Mouse (Mus musculus) adipose tissue, adult 10 weeks (tissue): ENCODE measurements around the gene Sprr2f. TPM values are rescaled to one million over a fixed set of nuclear protein-coding genes. Genes with fewer than 3 reads are reported as not detected.

Experiments
- polyA plus RNA-seq: library from polyadenylated mRNA; stranded (reverse); fragments of 350-450 nt; fragmentation: Illumina TruSeq; extraction: RNeasy Lipid Tissue Mini Kit (QIAGEN cat#74804); gene quantifications from one replicate; pipeline ENCODE4 v1.2.3, GENCODE M21; 2014; ENCODE audit warnings: low read depth, low replicate concordance

Sprr2f gene
- polyA plus RNA-seq, result not detected

DNA sequence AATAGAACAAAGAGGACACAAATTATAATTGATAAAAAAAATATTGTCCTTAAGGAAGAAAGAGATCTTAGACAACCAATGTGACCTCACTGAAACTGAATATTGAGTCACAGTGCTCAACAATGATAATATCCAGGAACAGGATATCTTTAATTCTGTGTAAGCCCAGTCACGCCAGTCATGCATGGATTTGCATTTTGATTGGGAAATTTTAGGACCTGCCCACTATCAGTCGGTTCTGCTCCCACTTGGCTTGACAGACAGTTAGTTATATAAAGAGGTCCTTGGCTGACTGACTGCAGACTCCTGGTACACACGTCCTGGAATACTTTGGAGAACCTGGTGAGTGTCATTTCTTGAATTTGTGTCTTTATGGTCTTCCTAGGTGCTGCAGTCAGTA is at the start of gene Sprr2f:
Gene Sprr2f, plus strand, starts transcription at position 301 of the 400 bp plus-strand sequence.

DNA sequence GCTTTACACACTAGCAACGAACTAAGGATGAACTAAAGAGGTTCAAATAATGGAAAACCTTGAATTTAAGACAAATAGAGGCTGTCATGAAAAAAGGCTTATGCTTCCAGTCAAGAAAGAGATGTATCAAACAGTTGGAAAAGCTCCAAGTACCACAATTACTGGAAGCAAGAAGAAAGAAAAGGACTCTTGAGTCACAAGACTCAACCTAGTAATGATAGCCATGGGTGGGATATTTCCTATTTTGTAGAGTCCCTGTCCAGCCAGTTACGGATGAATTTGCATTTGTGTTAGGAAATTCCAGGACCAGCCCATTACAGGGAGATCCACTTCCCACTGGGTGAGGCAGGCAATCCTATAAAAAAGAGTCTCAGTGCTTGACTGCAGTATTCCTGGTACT is 48.7 kb upstream of the Sprr2f start, which contains the start of gene Sprr2b:
Gene Sprr2b, plus strand, starts transcription at position 301 of the 400 bp plus-strand sequence.

DNA sequence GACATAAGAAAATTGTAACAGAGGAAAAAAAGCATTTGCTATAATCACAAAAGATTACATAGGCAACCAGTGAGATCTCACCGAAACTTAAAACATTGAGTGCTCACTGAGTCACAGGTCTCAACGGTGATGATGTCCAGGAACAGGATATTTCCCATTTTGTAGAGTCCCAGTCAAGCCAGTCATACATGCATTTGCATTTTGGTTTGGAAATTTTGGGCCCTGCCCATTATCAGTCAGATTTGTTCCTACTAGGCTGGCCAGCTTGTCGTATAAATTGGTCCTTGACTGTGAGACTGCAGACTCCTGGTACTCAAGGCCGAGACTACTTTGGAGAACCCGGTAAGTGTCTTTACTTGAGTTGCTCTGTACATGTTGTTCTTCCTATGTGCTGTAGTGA is 26.1 kb upstream of the Sprr2f start, which contains the start of gene Sprr2d:
Gene Sprr2d, plus strand, starts transcription at position 301 of the 400 bp plus-strand sequence.

DNA sequence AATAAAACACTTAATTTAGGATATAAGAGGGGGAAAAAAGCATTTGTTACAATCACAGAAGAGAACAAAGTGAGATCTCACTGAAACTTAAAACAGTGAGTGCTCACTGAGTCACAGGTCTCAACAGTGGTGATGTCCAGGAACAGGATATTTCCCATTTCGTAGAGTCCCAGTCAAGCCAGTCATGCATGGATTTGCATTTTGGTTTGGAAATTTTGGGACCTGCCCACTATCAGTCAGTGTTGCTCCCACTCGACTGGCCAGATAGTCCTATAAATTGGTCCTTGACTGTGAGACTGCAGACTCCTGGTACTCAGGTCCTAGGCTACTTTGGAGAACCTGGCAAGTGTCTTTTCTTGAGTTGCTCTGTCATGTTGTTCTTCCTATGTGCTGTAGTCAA is 13.1 kb upstream of the Sprr2f start, which contains the start of gene Sprr2e:
Gene Sprr2e, plus strand, starts transcription at position 301 of the 400 bp plus-strand sequence.

DNA sequence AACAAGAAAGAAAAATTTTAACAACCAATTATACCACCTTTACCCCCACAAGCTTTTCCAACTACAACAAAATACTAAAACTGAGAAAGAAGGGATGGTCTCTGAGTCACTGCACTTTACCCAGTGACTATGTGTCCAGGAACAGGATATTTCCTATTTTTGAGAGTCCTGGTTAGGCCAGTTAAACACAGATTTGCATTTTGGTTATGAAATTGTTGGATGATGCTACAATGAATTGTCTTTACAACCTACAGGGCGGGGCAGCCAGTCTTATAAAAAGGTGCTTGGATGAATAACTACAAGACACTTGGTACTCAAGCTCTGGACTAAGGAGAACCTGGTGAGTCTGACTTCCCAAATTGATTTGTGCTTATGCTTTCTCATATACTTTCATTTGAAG is 20.4 kb downstream of the Sprr2f start, which contains the start of gene Sprr2h:
Gene Sprr2h, plus strand, starts transcription at position 301 of the 400 bp plus-strand sequence.

DNA sequence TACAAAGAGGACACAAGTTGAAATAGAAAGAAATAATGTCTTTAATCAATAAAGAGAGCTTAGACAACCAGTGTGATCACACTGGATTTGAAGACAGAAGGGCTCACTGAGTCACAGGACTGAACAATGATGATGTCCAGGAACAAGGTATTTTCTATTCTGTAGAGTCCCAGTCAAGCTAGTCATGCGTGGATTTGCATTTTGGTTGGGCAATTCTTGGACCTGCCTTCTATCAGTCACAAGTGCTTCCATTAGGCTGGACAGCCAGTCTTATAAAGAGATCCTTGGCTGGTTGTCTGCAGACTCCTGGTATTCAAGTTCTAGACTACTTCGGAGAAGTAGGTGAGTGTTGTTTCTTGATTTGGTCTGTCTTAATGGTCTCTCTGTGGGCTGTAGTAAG is 42.7 kb downstream of the Sprr2f start, which contains the start of gene Sprr2i:
Gene Sprr2i, plus strand, starts transcription at position 301 of the 400 bp plus-strand sequence.

Other genes with a start within 250 kb of the Sprr2f start
- gene Prr9, start 241.2 kb upstream of the Sprr2f start, polyA plus RNA-seq, result not detected
- gene Lelp1, start 222.4 kb upstream of the Sprr2f start, polyA plus RNA-seq, result 22.1 TPM
- gene Sprr2a1, start 149.4 kb upstream of the Sprr2f start, polyA plus RNA-seq, result not detected
- 0.83 TPM for gene Sprr2a2, start 149.3 kb upstream of the Sprr2f start, polyA plus RNA-seq
- gene Sprr2a3, start 79.8 kb upstream of the Sprr2f start, polyA plus RNA-seq, result not detected
- gene Sprr2b, start 48.6 kb upstream of the Sprr2f start, polyA plus RNA-seq, result not detected
- gene Sprr2d, start 26.0 kb upstream of the Sprr2f start, polyA plus RNA-seq, result not detected
- gene Sprr2e, start 13.0 kb upstream of the Sprr2f start, polyA plus RNA-seq, result not detected
- not detected for gene Sprr2h, start 20.5 kb downstream of the Sprr2f start, polyA plus RNA-seq
- gene Sprr2i, start 42.8 kb downstream of the Sprr2f start, polyA plus RNA-seq, result not detected
- not detected for gene Sprr2j-ps, start 52.9 kb downstream of the Sprr2f start, polyA plus RNA-seq
- gene Gm9774, start 64.2 kb downstream of the Sprr2f start, polyA plus RNA-seq, result 4.8 TPM
- not detected for gene Sprr2k, start 67.4 kb downstream of the Sprr2f start, polyA plus RNA-seq
- gene Sprr1b, start 73.6 kb downstream of the Sprr2f start, polyA plus RNA-seq, result not detected
- not detected for gene Sprr3, start 93.5 kb downstream of the Sprr2f start, polyA plus RNA-seq
- gene Sprr1a, start 120.7 kb downstream of the Sprr2f start, polyA plus RNA-seq, result not detected
- not detected for gene Sprr4, start 135.3 kb downstream of the Sprr2f start, polyA plus RNA-seq
- gene 2310046K23Rik, start 169.3 kb downstream of the Sprr2f start, polyA plus RNA-seq, result not detected
- not detected for gene Ivl, start 208.5 kb downstream of the Sprr2f start, polyA plus RNA-seq
- 191 TPM for gene Smcp, start 223.8 kb downstream of the Sprr2f start, polyA plus RNA-seq
- not detected for gene 2210017I01Rik, start 242.3 kb downstream of the Sprr2f start, polyA plus RNA-seq